Mouse (Mus musculus) liver, postnatal 0 days (tissue): ENCODE measurements at regions not wholly inside any gene's neighbourhood (a gene's known extent, or its start where the extent isn't known, plus 50 kb on each side); places are given as distances from the start of the nearest gene placed in this dataset.

ENCODE experiments used
- CTCF ChIP-seq: sonication (generic); IDR thresholded peaks from 2 replicates; pipeline ENCODE4 v1.5.1; 2016; ENCODE audit warnings: antibody characterized with exemption, low read depth
- EP300 ChIP-seq: IDR thresholded peaks from 2 replicates; pipeline ENCODE4 v1.6.1; 2016; ENCODE audit warnings: antibody characterized with exemption, low read depth, mild to moderate bottlenecking

- TF ChIP-seq CTCF (no peak), EP300 (no peak)
Measured at GRCm38 (mm10) chr17:45193456-45194025, 240.0 kb downstream of the Cdc5l start.
